Mouse (Mus musculus) C2C12 (cell line): ENCODE measurements around the gene Hoxc4. TPM values are rescaled to one million over a fixed set of nuclear protein-coding genes. Genes with fewer than 3 reads are reported as not detected.
A peak's percentile ranks its signal among the peaks of the same experiment; 100 is the strongest.

Experiments
- H3K27me3 ChIP-seq: one replicate; pipeline ENCODE4 v1.6.1; 2011; ENCODE audit not compliant: control insufficient read depth, insufficient read depth, insufficient read length
- H3K36me3 ChIP-seq: one replicate; pipeline ENCODE4 v1.6.1; 2011; ENCODE audit not compliant: control insufficient read depth, insufficient read depth
- H3K4me3 ChIP-seq: one replicate; pipeline ENCODE4 v1.5.1; 2011; ENCODE audit warnings: mild to moderate bottlenecking, control low read depth; ENCODE audit not compliant: poor library complexity, insufficient read depth, severe bottlenecking
- H3K79me2 ChIP-seq: one replicate; pipeline ENCODE4 v1.6.1; 2011; ENCODE audit not compliant: control insufficient read depth, insufficient read depth
- H3K79me3 ChIP-seq: one replicate; pipeline ENCODE4 v1.6.1; 2011; ENCODE audit warnings: low read depth, control low read depth
- H3ac ChIP-seq: one replicate; pipeline ENCODE3; 2011; ENCODE audit warnings: low read depth; ENCODE audit not compliant: control insufficient read depth, insufficient read length
- CEBPB ChIP-seq: IDR thresholded peaks from one replicate; pipeline ENCODE4 v1.6.1; 2011; ENCODE audit warnings: low read depth, mild to moderate bottlenecking, control low read depth, moderate library complexity
- CTCF ChIP-seq: IDR thresholded peaks from one replicate; pipeline ENCODE4 v1.5.1; 2011; ENCODE audit not compliant: control insufficient read depth, insufficient read depth, insufficient read length
- FOSL1 ChIP-seq: IDR thresholded peaks from one replicate; pipeline ENCODE4 v1.8.0; 2011; ENCODE audit warnings: mild to moderate bottlenecking, low read length; ENCODE audit not compliant: poor library complexity, insufficient read depth, severe bottlenecking
- MAX ChIP-seq: IDR thresholded peaks from one replicate; pipeline ENCODE4 v1.6.1; 2011; ENCODE audit warnings: mild to moderate bottlenecking, control low read depth
- MYOD1 ChIP-seq: IDR thresholded peaks from one replicate; pipeline ENCODE4 v1.6.1; 2011; ENCODE audit warnings: low read depth; ENCODE audit not compliant: control insufficient read depth, insufficient read length
- MYOG ChIP-seq: IDR thresholded peaks from one replicate; pipeline ENCODE4 v1.6.1; 2011; ENCODE audit not compliant: control insufficient read depth, insufficient read length; ENCODE audit errors: extremely low read depth
- USF1 ChIP-seq: IDR thresholded peaks from one replicate; pipeline ENCODE4 v1.6.1; 2011; ENCODE audit warnings: low read depth, mild to moderate bottlenecking, control low read depth, moderate library complexity
- polyA plus RNA-seq: library from polyadenylated mRNA; unstranded; fragments of >200 nt; fragmentation: generic; extraction: Trizol; gene quantifications from one replicate; pipeline ENCODE4 v1.2.1, GENCODE M21; 2012; ENCODE audit warnings: missing spikeins

Gene Hoxc4
- polyA plus RNA-seq, 1 experiment, result 3.4 TPM

- no peak overlapping the region for H3ac ChIP-seq
- H3K79me3 ChIP-seq, result peaks cover 40% of the 10 kb centered on the region
- H3K79me2 ChIP-seq, result peaks cover 84% of the 10 kb centered on the region
- TF ChIP-seq MAX, result no peak
- TF ChIP-seq USF1, result no peak
- no peak for TF ChIP-seq FOSL1
- no peak for TF ChIP-seq MYOD1
- no peak for TF ChIP-seq MYOG
- TF ChIP-seq CTCF, result no peak
- TF ChIP-seq CEBPB, result no peak
- H3K27me3 ChIP-seq, result no peaks in the 10 kb centered on the region
- peaks cover 24% of the 10 kb centered on the region for H3K36me3 ChIP-seq
- no peak overlapping the region for H3K4me3 ChIP-seq
Observed at GRCm38 (mm10) chr15:102984521-102984920, 34.2 kb upstream of the Hoxc4 start.

- peaks cover 24% of the 10 kb centered on the region for H3K36me3 ChIP-seq
- no peaks in the 10 kb centered on the region for H3K27me3 ChIP-seq
- H3ac ChIP-seq, result no peak overlapping the region
- TF ChIP-seq FOSL1, result no peak
- TF ChIP-seq MYOG, result no peak
- no peak for TF ChIP-seq USF1
- no peak for TF ChIP-seq CTCF
- TF ChIP-seq CEBPB, result no peak
- no peak for TF ChIP-seq MAX
- TF ChIP-seq MYOD1, result no peak
- H3K79me3 ChIP-seq, result peaks cover 36% of the 10 kb centered on the region
- H3K79me2 ChIP-seq, result peaks cover 84% of the 10 kb centered on the region
- H3K4me3 ChIP-seq, result no peak overlapping the region
Observed at GRCm38 (mm10) chr15:102984925-102985324, 33.8 kb upstream of the Hoxc4 start.

DNA sequence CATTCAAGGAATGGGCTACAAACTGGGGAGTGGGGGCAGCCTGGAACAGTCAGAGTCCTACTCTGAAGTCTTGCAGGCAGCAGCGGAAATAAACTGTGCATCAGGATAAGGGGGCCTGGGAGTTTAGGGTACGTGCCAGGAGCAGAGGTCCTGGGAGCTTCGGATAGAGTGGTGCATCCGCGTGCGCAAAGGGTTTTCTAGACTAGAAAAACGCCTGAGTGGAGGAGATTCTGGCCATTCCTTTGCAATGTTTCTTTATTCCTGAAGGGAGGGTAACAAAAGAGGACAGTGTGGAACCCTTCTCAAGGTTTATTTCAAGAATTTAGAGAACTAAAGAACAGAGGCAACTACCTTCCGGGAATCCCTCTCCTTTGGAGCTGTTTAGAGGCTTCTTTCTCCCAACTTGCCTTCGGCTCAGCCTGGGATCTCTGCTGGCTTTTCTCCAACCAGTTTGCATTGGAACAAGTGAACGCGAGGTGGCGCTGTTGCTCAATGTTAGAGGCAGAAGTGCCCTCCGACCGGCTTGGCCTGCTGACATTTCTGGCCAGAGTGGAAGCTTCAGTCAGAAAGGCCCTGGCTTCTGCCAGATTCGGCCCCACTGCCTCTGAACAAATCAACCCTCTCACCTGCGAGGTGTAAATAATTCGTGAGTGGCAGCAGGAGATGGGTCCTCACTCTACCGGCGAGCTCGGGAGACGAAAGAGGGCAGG, 31.5 kb upstream of the Hoxc4 start:
- Histone ChIP-seq H3ac (no peak overlapping the region), H3K27me3 (no peaks in the 10 kb centered on the region), H3K79me3 (peaks cover 18% of the 10 kb centered on the region), H3K4me3 (no peak overlapping the region), H3K36me3 (peaks cover 27% of the 10 kb centered on the region), H3K79me2 (peaks cover 70% of the 10 kb centered on the region)
- no peak for TF ChIP-seq CEBPB
- TF ChIP-seq FOSL1, result no peak
- TF ChIP-seq MAX, result peak; percentile 42
- TF ChIP-seq USF1, result no peak
- TF ChIP-seq MYOG, result no peak
- no peak for TF ChIP-seq MYOD1
- peak; percentile 94 for TF ChIP-seq CTCF

GRCm38 (mm10) chr15:102988078-102988477, 30.7 kb upstream of the Hoxc4 start:
- TF ChIP-seq USF1 (no peak), MYOG (no peak)
- Histone ChIP-seq H3K79me3 (peaks cover 11% of the 10 kb centered on the region), H3K27me3 (no peaks in the 10 kb centered on the region)

GRCm38 (mm10) chr15:102990461-102991397, 28.0 kb upstream of the Hoxc4 start, which contains the start of gene Hoxc8:
Gene Hoxc8 (plus strand): TSS chr15:102990607.
- peaks cover 50% of the 10 kb centered on the region for H3K79me2 ChIP-seq
- no peaks in the 10 kb centered on the region for H3K27me3 ChIP-seq
- H3K36me3 ChIP-seq, result peaks cover 8% of the 10 kb centered on the region
- peaks cover 7% of the 10 kb centered on the region for H3K79me3 ChIP-seq
- H3K4me3 ChIP-seq, result no peak within 1 kb of the TSS
- no peak within 1 kb of the TSS for H3ac ChIP-seq
- TF ChIP-seq MYOG (no peak), CEBPB (no peak), FOSL1 (no peak), CTCF (no peak), MYOD1 (no peak), USF1 (no peak), MAX (no peak)

More at GRCm38 (mm10) chr15:102988078-102988477, 30.7 kb upstream of the Hoxc4 start:
- Histone ChIP-seq H3K4me3 (no peak overlapping the region), H3ac (no peak overlapping the region), H3K79me2 (peaks cover 62% of the 10 kb centered on the region), H3K36me3 (peaks cover 27% of the 10 kb centered on the region)

DNA sequence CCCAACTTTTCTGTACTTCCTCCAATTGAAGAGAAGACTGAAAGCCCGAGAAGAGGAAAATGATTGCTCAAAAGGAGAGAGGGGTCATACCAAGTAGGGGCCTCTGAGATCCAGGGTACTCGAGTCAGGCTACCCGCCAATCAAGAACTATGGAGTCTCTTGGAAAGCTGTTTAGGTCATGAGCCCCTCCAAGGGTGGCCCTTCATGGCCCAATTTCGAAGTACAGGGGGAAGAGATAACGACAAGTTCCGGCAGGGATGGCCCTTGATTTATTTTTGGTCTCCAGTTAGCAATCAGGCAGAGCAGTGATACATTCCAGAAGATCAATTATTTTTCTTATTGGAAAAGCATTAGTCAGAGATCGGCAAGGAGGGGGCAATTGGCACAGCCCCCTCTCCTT, 27.0 kb upstream of the Hoxc4 start:
- TF ChIP-seq MAX, result no peak
- H3K79me3 ChIP-seq, result peaks cover 7% of the 10 kb centered on the region
- peaks cover 7% of the 10 kb centered on the region for H3K36me3 ChIP-seq
- peaks cover 56% of the 10 kb centered on the region for H3K79me2 ChIP-seq
- H3ac ChIP-seq, result no peak overlapping the region
- H3K27me3 ChIP-seq, result no peaks in the 10 kb centered on the region
- no peak overlapping the region for H3K4me3 ChIP-seq
